Mouse (Mus musculus): ENCODE results near the gene Vapb.
"Not testable (repeated sequence)": the region's sequence is repeated elsewhere in the genome, so short reads cannot be mapped to it uniquely, and the experiment has no call there.

Gene Vapb

GRCm38 (mm10) chr2:173737222-173737989 lies at the start of gene Vapb:
Vapb (plus strand) TSS chr2:173737511.
- peak; percentile 100 for DNase-seq

GRCm38 (mm10) chr2:173689835-173690234 lies 47.5 kb upstream of the Vapb start:
- DNase-seq, result no peak

GRCm38 (mm10) chr2:173691748-173692147 lies 45.6 kb upstream of the Vapb start:
- no peak for DNase-seq

GRCm38 (mm10) chr2:173692693-173693092 lies 44.6 kb upstream of the Vapb start:
- no peak for DNase-seq

- DNase-seq, result no peak
Observed at GRCm38 (mm10) chr2:173698850-173699249, 38.5 kb upstream of the Vapb start.

- no peak for DNase-seq
Observed at GRCm38 (mm10) chr2:173702096-173702866, 35.0 kb upstream of the Vapb start.

- DNase-seq, result no peak
Observed at GRCm38 (mm10) chr2:173702867-173703237, 34.5 kb upstream of the Vapb start.

GRCm38 (mm10) chr2:173705827-173706551 lies 31.3 kb upstream of the Vapb start:
- no peak for DNase-seq

- DNase-seq, result not testable (repeated sequence)
Observed at GRCm38 (mm10) chr2:173707626-173708025, 29.7 kb upstream of the Vapb start.

GRCm38 (mm10) chr2:173710193-173710592 lies 27.1 kb upstream of the Vapb start:
- DNase-seq, result no peak

- DNase-seq, result no peak
Observed at GRCm38 (mm10) chr2:173712656-173713055, 24.7 kb upstream of the Vapb start.

- no peak for DNase-seq
Observed at GRCm38 (mm10) chr2:173713241-173713640, 24.1 kb upstream of the Vapb start.

GRCm38 (mm10) chr2:173714620-173715218 lies 22.6 kb upstream of the Vapb start:
- DNase-seq, result no peak

- no peak for DNase-seq
Observed at GRCm38 (mm10) chr2:173716966-173717365, 20.3 kb upstream of the Vapb start.

- not testable (repeated sequence) for DNase-seq
Observed at GRCm38 (mm10) chr2:173719115-173719514, 18.2 kb upstream of the Vapb start, which contains the start of gene 1700010B08Rik. 1700010B08Rik (plus strand) TSS chr2:173719415.

GRCm38 (mm10) chr2:173722251-173722857 lies 15.0 kb upstream of the Vapb start:
- DNase-seq, result no peak

- DNase-seq, result no peak
Observed at GRCm38 (mm10) chr2:173724382-173724781, 12.9 kb upstream of the Vapb start.

GRCm38 (mm10) chr2:173724940-173725807 lies 12.1 kb upstream of the Vapb start:
- DNase-seq, result no peak

GRCm38 (mm10) chr2:173725819-173726218 lies 11.5 kb upstream of the Vapb start:
- no peak for DNase-seq

- DNase-seq, result no peak
Observed at GRCm38 (mm10) chr2:173730444-173730966, 6.8 kb upstream of the Vapb start.

GRCm38 (mm10) chr2:173734426-173734825 lies 2.9 kb upstream of the Vapb start:
- DNase-seq, result no peak
